Mouse (Mus musculus): ENCODE data around the gene Tbx19.

- TF ChIP-seq CTCF (IDR thresholded peaks at IDR 0.05; ENCODE audit: low read depth, low read length): no peak
- TF ChIP-seq POLR2A (IDR thresholded peaks at IDR 0.05; ENCODE audit: extremely low read depth, insufficient read depth, low read length): no peak
These were observed 22.8 kb upstream of the Tbx19 start for GRCm38 (mm10) chr1:165183400-165183799.
